Mouse (Mus musculus): ENCODE results near the gene Rnps1. TPM values are rescaled to one million over a fixed set of nuclear protein-coding genes. Genes with fewer than 3 reads are reported as not detected.
A peak's percentile ranks its signal among the peaks of the same experiment; 100 is the strongest.

Gene Rnps1
- total RNA-seq, 1 experiment: 138 TPM

DNA sequence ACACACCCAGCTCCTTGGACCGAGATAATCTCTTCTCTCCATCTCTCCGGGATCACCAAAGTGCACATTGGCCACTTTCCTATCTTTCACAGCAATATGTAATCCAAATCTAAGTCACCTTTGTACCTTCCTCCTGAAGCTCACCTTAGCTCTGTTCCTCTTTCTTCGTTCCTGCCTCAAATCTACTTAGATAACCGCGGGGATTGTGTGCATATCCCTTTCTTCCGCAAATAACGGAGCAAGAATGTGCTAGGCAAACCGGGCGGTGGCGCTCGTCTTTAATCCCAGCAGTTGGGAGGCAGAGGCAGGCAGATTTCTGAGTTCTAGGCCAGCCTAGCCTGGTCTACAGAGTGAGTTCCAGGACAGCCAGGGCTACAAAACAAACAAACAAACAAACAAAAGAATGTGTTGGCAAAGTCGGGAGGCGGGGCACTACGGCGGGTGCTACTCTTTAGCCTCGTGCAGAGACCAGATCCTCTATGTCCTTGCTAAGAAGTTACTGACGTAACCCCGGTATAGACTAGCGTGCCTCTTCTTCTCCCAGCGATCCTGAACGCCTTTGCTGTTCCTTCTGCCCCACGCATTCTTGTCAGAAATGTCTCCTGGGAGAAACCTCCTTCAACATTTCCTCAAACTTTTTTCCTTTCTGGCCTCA, 681 bp upstream of the Rnps1 start:
- peak overlapping the region; percentile 65 to 94 for H3K4me3 ChIP-seq (ENCODE audit: insufficient read depth in 1 of 2, low read depth in 1 of 2, low read length in 2 of 2, poor library complexity in 1 of 2, severe bottlenecking in 1 of 2)
- H3K4me1 ChIP-seq (ENCODE audit: control insufficient read depth in 2 of 2, insufficient read depth in 2 of 2, low read length in 2 of 2, poor library complexity in 1 of 2): peaks cover 2 to 3% of the 10 kb centered on the region in 2 experiments; a peak in 2 of 4 replicates
- TF ChIP-seq MAFK (IDR thresholded peaks at IDR 0.05; ENCODE audit: insufficient read depth, low read depth, low read length): no peak
- in situ Hi-C loops (cut with MboI; ENCODE audit: low sequenced_read_pairs in 2 of 2, unreplicated experiment in 2 of 2): no loop called here
- H3K36me3 ChIP-seq (ENCODE audit: control insufficient read depth, insufficient read depth, low read length, poor library complexity, severe bottlenecking): peaks cover 15% of the 10 kb centered on the region
- no peaks in the 10 kb centered on the region for H3K9me3 ChIP-seq (ENCODE audit: control insufficient read depth, insufficient read depth, low read depth, low read length)
- peak overlapping the region; percentile 57 for H3K9ac ChIP-seq (ENCODE audit: insufficient read depth, low read depth, low read length, poor library complexity, severe bottlenecking)
- H3K27ac ChIP-seq (ENCODE audit: insufficient read depth, low read depth, low read length, poor library complexity, severe bottlenecking): no peak overlapping the region; the same call in 1 of the 2 replicates
- no peak for DNase-seq (ENCODE audit: low read depth, low spot score)

GRCm38 (mm10) chr17:24415011-24415410, 646 bp downstream of the Rnps1 start:
- Histone ChIP-seq H3K9me3 (ENCODE audit: control insufficient read depth, insufficient read depth, low read depth, low read length) (no peaks in the 10 kb centered on the region), H3K4me1 (ENCODE audit: control insufficient read depth in 2 of 2, insufficient read depth in 2 of 2, low read length in 2 of 2, poor library complexity in 1 of 2) (peaks cover 2 to 3% of the 10 kb centered on the region in 2 experiments; a peak in 2 of 4 replicates), H3K9ac (ENCODE audit: insufficient read depth, low read depth, low read length, poor library complexity, severe bottlenecking) (peak overlapping the region; percentile 98), H3K36me3 (ENCODE audit: control insufficient read depth, insufficient read depth, low read length, poor library complexity, severe bottlenecking) (peaks cover 23% of the 10 kb centered on the region), H3K27ac (ENCODE audit: insufficient read depth, low read depth, low read length, poor library complexity, severe bottlenecking) (peak overlapping the region; percentile 91; the same call in 1 of the 2 replicates), H3K4me3 (ENCODE audit: insufficient read depth in 1 of 2, low read depth in 1 of 2, low read length in 2 of 2, poor library complexity in 1 of 2, severe bottlenecking in 1 of 2) (peak overlapping the region; percentile 89 to 95)
- no peak for TF ChIP-seq ZNF384 (IDR thresholded peaks at IDR 0.05; ENCODE audit: low read depth, low read length)
- TF ChIP-seq HCFC1 (IDR thresholded peaks at IDR 0.05; ENCODE audit: borderline replicate concordance, insufficient read depth, low read length): no peak
- no peak for TF ChIP-seq CHD2 (IDR thresholded peaks at IDR 0.05; ENCODE audit: low read depth, low read length)
- in situ Hi-C loops (cut with MboI; ENCODE audit: low sequenced_read_pairs in 2 of 2, unreplicated experiment in 2 of 2): no loop called here
- DNase-seq (ENCODE audit: low read depth, low spot score): no peak

- Histone ChIP-seq H3K27ac (ENCODE audit: insufficient read depth, low read depth, low read length, poor library complexity, severe bottlenecking) (no peak overlapping the region), H3K9me3 (ENCODE audit: control insufficient read depth, insufficient read depth, low read depth, low read length) (no peaks in the 10 kb centered on the region), H3K9ac (ENCODE audit: insufficient read depth, low read depth, low read length, poor library complexity, severe bottlenecking) (peak overlapping the region; percentile 43; the same call in 1 of the 2 replicates), H3K4me1 (ENCODE audit: control insufficient read depth in 2 of 2, insufficient read depth in 2 of 2, low read length in 2 of 2, poor library complexity in 1 of 2) (peaks cover 2 to 3% of the 10 kb centered on the region in 2 experiments; a peak in 2 of 4 replicates), H3K36me3 (ENCODE audit: control insufficient read depth, insufficient read depth, low read length, poor library complexity, severe bottlenecking) (peaks cover 34% of the 10 kb centered on the region), H3K4me3 (ENCODE audit: insufficient read depth in 1 of 2, low read depth in 1 of 2, low read length in 2 of 2, poor library complexity in 1 of 2, severe bottlenecking in 1 of 2) (peak overlapping the region; percentile 89 to 95)
- no peak for TF ChIP-seq ZC3H11A (IDR thresholded peaks at IDR 0.05; ENCODE audit: borderline replicate concordance, low read depth, low read length)
- TF ChIP-seq HCFC1 (IDR thresholded peaks at IDR 0.05; ENCODE audit: borderline replicate concordance, insufficient read depth, low read length): no peak
- TF ChIP-seq MAFK (IDR thresholded peaks at IDR 0.05; ENCODE audit: insufficient read depth, low read depth, low read length): no peak
- TF ChIP-seq ZNF384 (IDR thresholded peaks at IDR 0.05; ENCODE audit: low read depth, low read length): no peak
- TF ChIP-seq CHD2 (IDR thresholded peaks at IDR 0.05; ENCODE audit: low read depth, low read length): no peak
- DNase-seq (ENCODE audit: low read depth, low spot score): no peak
- in situ Hi-C loops (cut with MboI; ENCODE audit: low sequenced_read_pairs in 2 of 2, unreplicated experiment in 2 of 2): no loop called here
Measured at GRCm38 (mm10) chr17:24416051-24416652, 1.8 kb downstream of the Rnps1 start.

- Histone ChIP-seq H3K27ac (ENCODE audit: insufficient read depth, low read depth, low read length, poor library complexity, severe bottlenecking) (no peak overlapping the region), H3K9ac (ENCODE audit: insufficient read depth, low read depth, low read length, poor library complexity, severe bottlenecking) (no peak overlapping the region), H3K36me3 (ENCODE audit: control insufficient read depth, insufficient read depth, low read length, poor library complexity, severe bottlenecking) (peaks cover 47% of the 10 kb centered on the region), H3K9me3 (ENCODE audit: control insufficient read depth, insufficient read depth, low read depth, low read length) (no peaks in the 10 kb centered on the region), H3K4me1 (ENCODE audit: control insufficient read depth in 2 of 2, insufficient read depth in 2 of 2, low read length in 2 of 2, poor library complexity in 1 of 2) (no peaks in the 10 kb centered on the region), H3K4me3 (ENCODE audit: insufficient read depth in 1 of 2, low read depth in 1 of 2, low read length in 2 of 2, poor library complexity in 1 of 2, severe bottlenecking in 1 of 2) (no peak overlapping the region)
- TF ChIP-seq CHD2 (IDR thresholded peaks at IDR 0.05; ENCODE audit: low read depth, low read length) (no peak), HCFC1 (IDR thresholded peaks at IDR 0.05; ENCODE audit: borderline replicate concordance, insufficient read depth, low read length) (no peak), ZNF384 (IDR thresholded peaks at IDR 0.05; ENCODE audit: low read depth, low read length) (no peak), ZC3H11A (IDR thresholded peaks at IDR 0.05; ENCODE audit: borderline replicate concordance, low read depth, low read length) (no peak), MAFK (IDR thresholded peaks at IDR 0.05; ENCODE audit: insufficient read depth, low read depth, low read length) (no peak)
- in situ Hi-C loops (cut with MboI; ENCODE audit: low sequenced_read_pairs in 2 of 2, unreplicated experiment in 2 of 2): no loop called here
- no peak for DNase-seq (ENCODE audit: low read depth, low spot score)
Measured at GRCm38 (mm10) chr17:24423114-24423513, 8.7 kb downstream of the Rnps1 start.
